In genomic region chr14:55520451-55521361, GRCm38 (mm10) we compare ENCODE assay signal across 8 mouse cellular contexts. TPM values are rescaled to one million over a fixed set of nuclear protein-coding genes. Genes with fewer than 3 reads are reported as not detected.
DNase-seq lines count a peak whose midpoint lies in the region; ATAC-seq lines count a peak whose summit lies in the region.

No protein-coding gene starts in this region.

- H3K27me3 ChIP-seq in heart, embryonic 11.5 days (ENCODE audit: control insufficient read depth, insufficient read depth, low read length): peaks cover 73% of the 10 kb centered on the region
- H3K27me3 ChIP-seq in embryonic facial prominence, embryonic 13.5 days: peaks cover 74% of the 10 kb centered on the region
- peaks cover 52% of the 10 kb centered on the region for H3K27me3 ChIP-seq in lung, embryonic 15.5 days

- no peak for ATAC-seq in heart, embryonic 11.5 days (replicated peaks; ENCODE audit: insufficient number of reproducible peaks, low FRiP score, low TSS enrichment)
- no peak for ATAC-seq in embryonic facial prominence, embryonic 13.5 days (ENCODE audit: insufficient number of reproducible peaks, insufficient read depth, low FRiP score, low TSS enrichment, low read depth)
- ATAC-seq in lung, embryonic 15.5 days (ENCODE audit: borderline replicate concordance, extremely low read depth, low FRiP score, low TSS enrichment): peak; percentile 32; the same call in 1 of the 2 replicates

- H3K4me2 ChIP-seq in heart, embryonic 11.5 days: peak overlapping the region; percentile 95
- peak overlapping the region; percentile 92 for H3K4me2 ChIP-seq in embryonic facial prominence, embryonic 13.5 days
- peak overlapping the region; percentile 93 for H3K4me2 ChIP-seq in lung, embryonic 15.5 days

- H3K9ac ChIP-seq in heart, embryonic 11.5 days (ENCODE audit: low read depth, low read length): peak overlapping the region; percentile 39; the same call in 1 of the 2 replicates
- H3K9ac ChIP-seq in embryonic facial prominence, embryonic 13.5 days: peak overlapping the region; percentile 67
- H3K9ac ChIP-seq in lung, embryonic 15.5 days: peak overlapping the region; percentile 35

- peak overlapping the region; percentile 54 for H3K4me3 ChIP-seq in heart, embryonic 11.5 days (ENCODE audit: low read depth, low read length)
- peak overlapping the region; percentile 52 for H3K4me3 ChIP-seq in embryonic facial prominence, embryonic 13.5 days
- H3K4me3 ChIP-seq in lung, embryonic 15.5 days: peak overlapping the region; percentile 41

- no peaks in the 10 kb centered on the region for H3K9me3 ChIP-seq in heart, embryonic 11.5 days (replicated peaks; ENCODE audit: control insufficient read depth, low read length)
- no peaks in the 10 kb centered on the region for H3K9me3 ChIP-seq in embryonic facial prominence, embryonic 13.5 days
- H3K9me3 ChIP-seq in lung, embryonic 15.5 days: no peaks in the 10 kb centered on the region

- WGBS in heart, embryonic 11.5 days (ENCODE audit: insufficient replicate concordance): under 1% methylated on average over 61 of the region's 61 CpGs
- under 1% methylated on average over 61 of the region's 61 CpGs for WGBS in embryonic facial prominence, embryonic 13.5 days
- WGBS in lung, embryonic 15.5 days: under 1% methylated on average over 61 of the region's 61 CpGs

- no peak overlapping the region for H3K27ac ChIP-seq in heart, embryonic 11.5 days (ENCODE audit: low read depth, low read length)
- no peak overlapping the region for H3K27ac ChIP-seq in embryonic facial prominence, embryonic 13.5 days
- H3K27ac ChIP-seq in lung, embryonic 15.5 days: no peak overlapping the region

- H3K4me1 ChIP-seq in heart, embryonic 11.5 days (ENCODE audit: control insufficient read depth, insufficient read depth, low read length): peaks cover 6% of the 10 kb centered on the region
- H3K4me1 ChIP-seq in embryonic facial prominence, embryonic 13.5 days: peaks cover 4% of the 10 kb centered on the region; the same call in 1 of the 2 replicates
- H3K4me1 ChIP-seq in lung, embryonic 15.5 days: peaks cover 9% of the 10 kb centered on the region

- no peaks in the 10 kb centered on the region for H3K36me3 ChIP-seq in heart, embryonic 11.5 days (ENCODE audit: control insufficient read depth, insufficient read depth, low read length)
- H3K36me3 ChIP-seq in embryonic facial prominence, embryonic 13.5 days: no peaks in the 10 kb centered on the region
- no peaks in the 10 kb centered on the region for H3K36me3 ChIP-seq in lung, embryonic 15.5 days

- no peak for DNase-seq in heart, adult 18-20 months
- DNase-seq in adrenal gland, postnatal 10 days: peak; percentile 37
- peak; percentile 33 for DNase-seq in induced T-regulatory cell, adult 2 months (ENCODE audit: low read depth)
- peak; percentile 43 for DNase-seq in right cerebral cortex, postnatal 14 days
- DNase-seq in spleen, postnatal 10 days (ENCODE audit: low spot score in 2 of 2): no peak

RNA-seq across cellular contexts. Expression of gene Nrl, which starts 4.1 kb away (rescaled TPM):
- not detected in 2 replicates for polyA plus RNA-seq in heart, embryonic 11.5 days (2014; fragmentation: Nextera tagmentation; extraction: Ambion mirVana)
- total RNA-seq in heart, adult 18-20 months (2021): not detected
- not detected for total RNA-seq in adrenal gland, postnatal 10 days (2021)
- not detected in 2 replicates for polyA plus RNA-seq in embryonic facial prominence, embryonic 13.5 days (2015; fragmentation: Nextera tagmentation; extraction: Ambion mirVana)
- polyA plus RNA-seq in lung, embryonic 15.5 days (2015; fragmentation: Nextera tagmentation; extraction: Ambion mirVana): not detected in 2 replicates

RNA-seq across cellular contexts. Expression of gene Cpne6, which starts 10.5 kb away (rescaled TPM):
- 0.32 and 0.43 TPM in 2 replicates for polyA plus RNA-seq in heart, embryonic 11.5 days (2014; fragmentation: Nextera tagmentation; extraction: Ambion mirVana)
- total RNA-seq in heart, adult 18-20 months (2021): not detected
- under 1 TPM; 0.09 to 0.61 TPM for total RNA-seq in adrenal gland, postnatal 10 days (2021)
- polyA plus RNA-seq in embryonic facial prominence, embryonic 13.5 days (2015; fragmentation: Nextera tagmentation; extraction: Ambion mirVana): 0.60 and 0.83 TPM in 2 replicates
- polyA plus RNA-seq in lung, embryonic 15.5 days (2015; fragmentation: Nextera tagmentation; extraction: Ambion mirVana): 0.11 and 0.23 TPM in 2 replicates

RNA-seq across cellular contexts. Expression of gene Pck2, which starts 19.4 kb away (rescaled TPM):
- polyA plus RNA-seq in heart, embryonic 11.5 days (2014; fragmentation: Nextera tagmentation; extraction: Ambion mirVana): 28.0 and 33.0 TPM in 2 replicates
- 1 to 10 TPM; 8.3 to 9.4 TPM for total RNA-seq in heart, adult 18-20 months (2021)
- total RNA-seq in adrenal gland, postnatal 10 days (2021): 10 to 100 TPM; 45.2 to 51.4 TPM
- 35.0 and 38.4 TPM in 2 replicates for polyA plus RNA-seq in embryonic facial prominence, embryonic 13.5 days (2015; fragmentation: Nextera tagmentation; extraction: Ambion mirVana)
- polyA plus RNA-seq in lung, embryonic 15.5 days (2015; fragmentation: Nextera tagmentation; extraction: Ambion mirVana): 66.0 and 67.2 TPM in 2 replicates

RNA-seq across cellular contexts. Expression of gene Carmil3, which starts 30.3 kb away (rescaled TPM):
- 2.2 TPM in 2 replicates for polyA plus RNA-seq in heart, embryonic 11.5 days (2014; fragmentation: Nextera tagmentation; extraction: Ambion mirVana)
- total RNA-seq in heart, adult 18-20 months (2021): 1 to 10 TPM; 2.5 to 3.4 TPM
- 1 to 10 TPM; 5.3 to 8.5 TPM for total RNA-seq in adrenal gland, postnatal 10 days (2021)
- polyA plus RNA-seq in embryonic facial prominence, embryonic 13.5 days (2015; fragmentation: Nextera tagmentation; extraction: Ambion mirVana): 3.9 and 4.3 TPM in 2 replicates
- 1.3 and 1.6 TPM in 2 replicates for polyA plus RNA-seq in lung, embryonic 15.5 days (2015; fragmentation: Nextera tagmentation; extraction: Ambion mirVana)

RNA-seq across cellular contexts. Expression of gene Dcaf11, which starts 39.1 kb away (rescaled TPM):
- 61.3 and 71.1 TPM in 2 replicates for polyA plus RNA-seq in heart, embryonic 11.5 days (2014; fragmentation: Nextera tagmentation; extraction: Ambion mirVana)
- total RNA-seq in heart, adult 18-20 months (2021): 100 to 1,000 TPM; 147 to 152 TPM
- total RNA-seq in adrenal gland, postnatal 10 days (2021): 10 to 100 TPM; 85.2 to 89.5 TPM
- 57.3 and 66.5 TPM in 2 replicates for polyA plus RNA-seq in embryonic facial prominence, embryonic 13.5 days (2015; fragmentation: Nextera tagmentation; extraction: Ambion mirVana)
- polyA plus RNA-seq in lung, embryonic 15.5 days (2015; fragmentation: Nextera tagmentation; extraction: Ambion mirVana): 67.7 and 72.6 TPM in 2 replicates

Comparison
In these comparisons a context has a peak if more than half of its experiments do, and no peak if none do; other contexts are left out.
1. DNase-seq: peak in adrenal gland, postnatal 10 days (single experiment), induced T-regulatory cell, adult 2 months (single experiment) and right cerebral cortex, postnatal 14 days (single experiment); none in heart, adult 18-20 months (0 of 2) and spleen, postnatal 10 days (0 of 2).
2. Peak in every context shown above with its lines, with median percentiles within 50 percentile points of each other: H3K4me2 ChIP-seq, H3K4me3 ChIP-seq and H3K9ac ChIP-seq.